Mouse (Mus musculus): ENCODE measurements around the gene Upk3bl. TPM values are rescaled to one million over a fixed set of nuclear protein-coding genes. Genes with fewer than 3 reads are reported as not detected.
"Not testable (repeated sequence)": the region's sequence is repeated elsewhere in the genome, so short reads cannot be mapped to it uniquely, and the experiment has no call there.

The Upk3bl gene
- total RNA-seq, 4 experiments from 2014 or later: not detected

DNA sequence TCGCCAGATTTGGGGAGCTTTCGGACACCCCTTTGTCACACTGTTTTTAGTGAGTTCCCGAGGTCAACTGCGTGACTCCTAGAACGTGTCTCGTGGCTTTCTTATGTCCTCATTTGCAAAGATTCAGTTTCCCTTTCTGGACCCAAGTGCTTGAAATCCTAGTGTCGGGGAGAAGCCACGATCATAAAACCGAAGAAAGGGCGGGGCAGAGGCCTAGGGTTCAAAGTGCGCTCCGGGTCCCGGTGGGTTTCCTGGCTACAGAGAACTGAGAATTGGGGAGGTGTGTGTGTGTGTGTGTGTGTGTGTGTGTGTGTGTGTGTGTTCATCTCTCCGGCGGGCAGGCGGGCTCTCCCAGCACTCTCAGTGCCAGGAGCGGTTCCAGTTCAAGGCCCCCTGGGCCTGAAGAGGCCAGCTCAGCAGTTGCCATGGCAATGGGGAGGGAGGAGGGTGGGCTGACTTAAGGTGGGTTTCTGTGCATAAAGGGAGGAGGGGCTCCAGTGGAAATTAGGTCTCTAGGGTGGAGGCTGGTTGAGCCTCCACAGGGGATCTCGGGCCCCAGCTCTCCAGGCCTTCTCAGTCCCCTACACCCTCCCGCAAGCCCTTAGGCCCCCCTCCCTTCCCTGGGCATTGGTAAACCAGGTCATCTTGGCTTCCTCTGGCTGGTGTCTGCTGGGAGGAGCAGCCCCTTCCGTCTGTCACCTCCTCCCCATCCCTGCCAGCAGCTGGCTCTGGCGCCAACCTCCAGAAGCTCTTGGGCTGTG, 30.8 kb downstream of the Upk3bl start:
- peak; percentile 55 to 75 for DNase-seq (ENCODE audit: low spot score in 2 of 2)

DNA sequence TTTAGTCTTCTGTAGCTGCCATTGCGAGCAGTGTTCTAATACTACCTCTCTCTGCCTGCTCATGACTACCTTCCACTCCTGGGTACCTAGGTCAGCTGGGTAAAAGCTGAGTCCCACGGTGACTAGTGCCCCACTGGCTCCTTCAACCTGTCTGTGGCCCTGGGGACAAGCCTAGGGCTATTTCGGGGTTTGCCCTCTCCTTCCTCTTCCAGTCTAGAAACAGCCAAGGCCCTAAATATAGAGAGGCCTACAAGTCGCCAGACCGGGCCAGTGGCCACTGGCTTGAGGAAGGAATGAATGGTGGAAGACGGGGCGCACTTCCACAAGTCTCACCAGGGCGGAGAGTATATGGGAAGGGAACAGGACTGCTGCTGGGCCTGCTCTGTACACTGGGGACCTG, 32.0 kb downstream of the Upk3bl start:
- peak; percentile 34 to 66 for DNase-seq (ENCODE audit: low spot score in 2 of 2)

DNA sequence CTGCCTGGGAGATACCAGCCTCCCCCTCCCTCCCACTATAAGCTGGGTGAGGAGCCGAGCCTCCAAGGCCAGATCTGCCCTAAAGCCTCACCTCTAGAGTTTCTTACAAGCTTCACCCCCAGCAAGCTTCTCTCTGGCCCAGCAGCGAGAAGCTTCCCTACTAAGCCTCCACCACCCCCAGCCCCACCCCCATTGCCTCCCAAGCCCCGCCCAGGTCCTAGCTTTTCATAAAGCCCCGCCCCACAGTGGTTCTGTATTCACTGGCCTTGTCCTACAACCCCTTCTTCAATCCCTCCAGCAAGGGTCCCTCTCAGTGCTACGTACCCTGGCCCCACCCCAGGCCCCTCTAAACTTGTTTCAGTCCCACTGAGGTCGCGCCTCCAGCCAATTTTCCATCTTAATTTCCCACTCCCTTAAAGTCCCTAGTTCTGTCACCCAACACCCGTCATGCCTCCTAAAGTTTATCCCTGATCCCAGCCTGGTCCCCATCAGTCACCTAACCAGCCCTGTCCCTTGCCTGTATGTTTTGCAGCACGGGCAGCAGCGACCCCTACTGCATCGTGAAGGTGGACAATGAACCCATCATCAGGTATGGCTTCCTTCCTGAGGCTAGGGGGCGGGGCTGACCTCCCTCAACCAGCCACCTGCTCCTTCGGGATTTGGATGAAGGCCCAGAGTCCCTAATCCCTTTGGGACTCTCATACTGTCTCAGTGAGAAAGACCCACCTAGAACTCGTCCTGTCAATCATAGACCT, 34.7 kb downstream of the Upk3bl start:
- peak in 1 of 2 experiments; percentile 24 for DNase-seq (ENCODE audit: low spot score in 2 of 2)

DNA sequence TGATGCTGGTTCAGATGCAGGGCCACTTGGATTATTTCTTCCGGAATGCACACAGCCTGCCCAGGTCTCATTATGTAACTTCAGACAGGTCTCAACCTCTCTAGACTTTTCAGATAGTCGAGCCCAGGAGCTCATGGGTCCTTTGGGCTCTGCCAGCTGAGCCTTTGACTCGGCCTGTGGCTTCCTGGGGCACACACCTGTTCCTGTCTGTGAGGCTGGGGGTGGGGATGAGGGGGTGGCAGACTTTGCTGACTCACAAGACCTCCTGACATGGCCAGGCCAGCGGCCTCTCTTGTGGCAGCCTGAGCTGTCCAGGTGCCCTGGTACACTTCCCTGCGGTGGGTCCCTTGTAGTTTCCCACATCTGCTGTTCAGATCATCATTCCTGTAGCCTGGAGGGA, 37.6 kb downstream of the Upk3bl start:
- DNase-seq (ENCODE audit: low spot score in 2 of 2): peak in 1 of 2 experiments; percentile 60

DNA sequence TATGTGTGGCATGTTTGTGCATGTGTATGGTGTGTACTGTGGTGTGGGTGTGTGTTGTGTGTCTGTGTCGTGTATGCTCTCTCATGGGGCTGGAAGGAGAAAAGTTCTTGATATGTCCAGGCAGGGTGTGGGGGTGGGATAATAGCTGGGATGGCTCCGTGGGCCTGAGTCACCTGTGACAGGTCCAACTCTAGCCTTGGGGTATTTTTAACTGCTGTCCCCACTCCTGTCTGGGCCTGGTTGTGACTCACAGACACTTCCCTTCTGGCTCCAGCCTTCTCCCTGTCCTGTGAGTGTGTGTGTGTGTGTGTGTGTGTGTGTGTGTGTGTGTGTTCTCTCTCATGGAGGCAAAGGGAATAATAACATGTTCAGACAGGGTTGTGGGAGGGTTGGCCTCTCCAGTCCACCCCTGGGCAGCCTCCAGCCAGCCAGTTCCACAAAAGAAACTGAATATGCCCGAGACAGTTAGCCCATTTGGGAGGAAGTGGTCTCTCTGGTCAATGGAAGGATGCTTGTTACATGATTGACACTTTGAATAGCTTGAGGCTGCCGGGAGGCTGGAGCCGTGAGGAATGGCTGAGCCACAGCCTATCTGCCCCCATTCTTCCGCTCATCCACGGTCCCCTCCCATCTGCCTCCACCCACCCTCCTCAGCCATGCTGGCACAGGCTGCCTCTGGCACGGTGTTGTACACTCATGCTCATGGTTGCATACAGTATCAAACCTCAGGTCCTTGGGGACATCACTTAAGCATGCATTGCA, 40.1 kb downstream of the Upk3bl start:
- no peak for DNase-seq (ENCODE audit: low spot score in 2 of 2)

DNA sequence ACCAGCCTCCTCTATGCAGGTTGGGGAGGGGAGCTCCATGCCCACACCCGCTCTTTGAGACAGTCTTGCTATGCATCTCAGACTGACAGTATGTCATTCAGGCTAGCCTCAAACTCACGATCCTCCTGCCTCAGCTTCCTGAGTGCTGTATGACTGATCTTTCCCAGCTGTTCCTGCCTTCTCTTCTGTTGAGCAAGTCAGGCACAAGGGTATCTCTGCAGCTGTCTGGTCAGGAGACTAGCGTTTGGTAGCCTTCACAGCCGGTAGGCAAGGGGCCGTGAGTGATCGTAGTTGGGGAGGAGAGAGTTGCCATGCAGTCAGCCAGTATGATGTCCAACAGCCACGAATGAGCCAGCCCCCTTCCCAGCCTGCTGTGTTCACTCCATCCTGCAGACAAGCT, 40.8 kb downstream of the Upk3bl start:
- DNase-seq (ENCODE audit: low spot score in 2 of 2): no peak

DNA sequence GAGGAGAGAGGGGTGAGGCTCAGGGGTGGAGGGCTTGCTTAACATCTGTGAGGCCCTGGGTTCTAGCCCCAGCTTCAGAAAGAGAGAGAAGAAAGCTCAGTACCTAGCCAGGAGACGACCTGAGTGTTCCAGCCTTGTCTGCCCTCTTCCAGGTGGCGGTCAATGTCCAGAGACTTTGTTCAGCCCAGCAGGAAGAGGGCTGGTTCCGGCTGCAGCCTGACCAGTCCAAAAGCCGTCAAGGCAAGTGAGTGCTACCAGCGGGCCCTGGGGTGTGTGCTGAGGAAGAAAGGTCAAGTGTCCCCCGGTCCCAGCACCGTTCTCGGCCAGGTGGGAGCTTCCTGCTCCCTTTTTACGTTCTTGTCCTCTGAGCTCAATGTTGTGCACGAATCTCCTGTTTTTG, 44.2 kb downstream of the Upk3bl start:
- DNase-seq (ENCODE audit: low spot score in 2 of 2): no peak

DNA sequence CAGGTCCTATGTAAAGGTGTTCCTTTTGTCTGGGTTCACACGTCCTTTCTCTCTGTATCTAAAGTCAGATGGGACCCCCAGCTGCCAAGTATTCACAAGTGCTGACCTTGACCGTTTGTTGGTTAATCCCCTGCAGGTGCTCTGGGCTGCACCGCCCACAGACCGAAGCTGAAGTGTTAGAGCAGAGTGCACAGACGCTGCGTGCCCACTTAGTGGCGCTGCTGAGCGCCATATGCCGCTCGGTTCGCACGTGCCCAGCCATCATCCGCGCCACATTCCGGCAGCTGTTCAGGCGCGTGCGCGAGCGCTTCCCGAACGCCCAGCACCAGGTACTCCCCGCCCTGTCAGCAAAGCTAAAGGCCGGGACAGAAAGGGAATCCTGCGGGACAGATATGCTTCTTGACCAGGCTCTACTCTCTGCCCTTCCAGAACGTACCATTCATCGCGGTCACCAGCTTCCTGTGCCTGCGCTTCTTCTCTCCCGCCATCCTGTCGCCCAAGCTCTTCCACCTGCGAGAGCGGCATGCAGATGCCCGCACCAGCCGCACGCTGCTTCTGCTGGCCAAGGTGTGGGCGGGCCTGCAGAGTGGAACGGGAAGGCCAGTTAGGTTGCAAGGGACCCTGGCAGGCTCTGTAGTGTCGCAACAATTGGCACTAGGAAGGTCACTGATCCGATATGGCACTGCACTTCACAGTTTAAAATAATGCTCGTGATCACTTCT, 48.0 kb downstream of the Upk3bl start:
- DNase-seq (ENCODE audit: low spot score in 2 of 2): peak in 1 of 2 experiments; percentile 27

DNA sequence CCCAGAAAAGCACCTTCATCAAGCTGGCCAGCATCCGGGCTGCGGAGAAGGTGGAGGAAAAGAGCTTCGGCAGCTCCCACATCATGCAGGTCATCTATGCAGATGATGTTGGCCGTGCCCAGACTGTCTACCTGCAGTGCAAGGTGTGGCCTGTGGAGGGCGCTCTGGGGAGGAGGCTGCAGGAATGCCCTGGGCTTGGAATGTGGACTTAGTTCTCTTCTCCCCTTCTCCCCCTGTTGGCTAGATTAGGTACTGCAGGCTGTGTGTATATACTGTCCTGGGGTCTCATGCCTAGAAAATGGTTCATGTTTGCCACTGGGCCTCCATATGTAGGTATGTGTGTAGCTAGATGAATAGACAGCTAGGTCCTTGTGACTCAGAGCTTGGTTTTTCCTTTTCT, 50.2 kb downstream of the Upk3bl start:
- DNase-seq (ENCODE audit: low spot score in 2 of 2): peak in 1 of 2 experiments; percentile 10

DNA sequence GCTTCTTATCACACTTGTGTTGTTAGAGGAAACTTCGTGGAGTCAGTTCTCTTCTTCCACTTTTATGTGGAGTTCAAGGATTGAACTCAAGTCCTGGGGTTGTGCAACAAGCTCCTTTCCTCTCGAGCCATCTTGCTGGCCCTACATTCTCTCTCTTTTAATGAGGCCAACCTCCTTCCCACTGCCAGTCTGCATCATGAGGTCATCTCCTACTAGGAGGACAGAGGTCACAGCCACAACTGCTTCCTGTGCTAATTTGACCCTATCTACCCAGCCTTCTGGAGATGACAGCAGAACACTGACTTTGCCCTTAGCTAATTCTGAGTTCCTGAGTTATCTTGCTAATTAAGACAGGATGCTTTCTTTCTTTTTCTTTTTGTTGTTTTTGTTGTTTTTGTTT, 54.2 kb downstream of the Upk3bl start:
- no peak for DNase-seq (ENCODE audit: low spot score in 2 of 2)

DNA sequence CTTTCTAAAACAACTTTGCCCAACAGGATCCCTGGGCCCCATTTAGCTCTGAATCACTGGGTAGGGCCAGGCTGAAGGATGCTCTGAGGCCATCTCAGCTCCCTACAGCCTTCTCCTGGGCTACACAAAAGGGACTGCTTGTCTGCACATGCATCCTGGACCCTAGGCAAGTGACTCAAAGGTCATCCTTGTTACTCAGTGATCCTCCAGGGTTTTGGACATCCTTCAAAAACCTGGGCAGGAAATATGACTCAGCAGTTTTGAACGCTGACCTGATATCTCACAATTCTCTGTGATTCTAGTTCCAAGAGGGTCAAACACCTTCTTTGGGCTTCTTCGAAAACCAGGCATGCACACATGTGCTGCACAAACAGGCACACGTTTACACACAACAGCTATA, 54.8 kb downstream of the Upk3bl start:
- no peak for DNase-seq (ENCODE audit: low spot score in 2 of 2)

DNA sequence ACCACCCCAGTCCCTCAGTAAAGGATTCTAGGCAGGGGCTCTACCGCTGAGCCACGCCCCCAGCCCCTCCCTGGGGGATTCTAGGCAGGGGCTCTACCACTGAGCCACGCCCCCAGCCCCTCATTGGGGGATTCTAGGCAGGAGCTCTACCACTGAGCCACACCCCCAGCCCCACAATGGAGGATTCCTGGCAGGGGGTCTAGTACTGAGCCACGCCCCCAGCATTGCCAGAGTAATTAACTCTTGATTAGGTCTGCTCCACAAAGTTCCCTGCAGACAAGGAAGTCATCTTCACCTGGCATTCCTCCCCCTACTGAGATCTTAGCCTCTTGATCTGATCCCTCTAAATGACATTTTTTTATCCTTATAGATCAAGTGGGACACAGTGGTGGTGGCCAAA, 59.3 kb downstream of the Upk3bl start:
- not testable (repeated sequence) for DNase-seq (ENCODE audit: low spot score in 2 of 2)

Small RNA genes within 50 kb of the gene (microRNA-seq; reads per million reads assigned to microRNA genes)
- gene Mir7035: 11.6 reads per million, percentile 7 among the genes with 10 or more reads in this experiment

Other genes starting within 250 kb of the Upk3bl start
- gene Srrm3, start 247.6 kb upstream of the Upk3bl start, total RNA-seq (2022): not detected
- gene Hspb1, start 166.6 kb upstream of the Upk3bl start, total RNA-seq (2022): 100 to 1,000 TPM; 202 to 250 (median 231) TPM
- gene Ywhag, start 119.9 kb upstream of the Upk3bl start, total RNA-seq (2022): 100 to 1,000 TPM; 306 to 315 (median 309) TPM
- gene Ssc4d, start 80.0 kb upstream of the Upk3bl start, total RNA-seq (2022): under 1 TPM in 3 of 4 experiments, not detected in 1; 0.29 to 0.65 (median 0.53) TPM
- not detected for gene Zp3, start 74.4 kb upstream of the Upk3bl start, total RNA-seq (2022)
- 1 to 10 TPM; 6.4 to 7.8 (median 7.1) TPM for gene Dtx2, start 59.7 kb upstream of the Upk3bl start, total RNA-seq (2022)
- not detected for gene Upk3b, start 16.0 kb upstream of the Upk3bl start, total RNA-seq (2022)
- 10 to 100 TPM; 24.6 to 27.4 (median 26.7) TPM for gene Rasa4, start 29.4 kb downstream of the Upk3bl start, total RNA-seq (2022)
- gene Polr2j, start 62.1 kb downstream of the Upk3bl start, total RNA-seq (2022): 10 to 100 TPM; 60.0 to 72.5 (median 60.7) TPM
- gene Lrwd1, start 81.6 kb downstream of the Upk3bl start, total RNA-seq (2022): 1 to 10 TPM; 4.1 to 5.7 (median 4.2) TPM
- 1 to 10 TPM; 3.4 to 6.1 (median 4.1) TPM for gene Alkbh4, start 81.7 kb downstream of the Upk3bl start, total RNA-seq (2022)
- gene Orai2, start 116.2 kb downstream of the Upk3bl start, total RNA-seq (2022): 1 to 10 TPM in 1 of 4 experiments, under 1 TPM in 3; 0.32 to 1.0 (median 0.45) TPM
- gene Prkrip1, start 144.5 kb downstream of the Upk3bl start, total RNA-seq (2022): 10 to 100 TPM; 17.0 to 18.9 (median 17.6) TPM
- 1 to 10 TPM; 2.1 to 2.8 (median 2.5) TPM for gene Sh2b2, start 192.1 kb downstream of the Upk3bl start, total RNA-seq (2022)